Mouse (Mus musculus) spleen, postnatal 0 days (tissue): ENCODE data around the gene Pyroxd1. TPM values are rescaled to one million over a fixed set of nuclear protein-coding genes. Genes with fewer than 3 reads are reported as not detected.

Source experiments
- polyA plus RNA-seq: library from polyadenylated mRNA; unstranded; fragments of >200 nt; fragmentation: Nextera tagmentation; extraction: Ambion mirVana; gene quantifications from 2 replicates; pipeline ENCODE4 v1.2.1, GENCODE M21; 2015

The Pyroxd1 gene
- 9.2 and 9.4 TPM in 2 replicates for polyA plus RNA-seq

GRCm38 (mm10) chr6:142345440-142346038 is at the start of gene Pyroxd1:
TSS of gene Pyroxd1 (plus strand) at chr6:142345654.

GRCm38 (mm10) chr6:142298098-142298497 is 47.4 kb upstream of the Pyroxd1 start, which contains the start of gene Iapp:
TSS of gene Iapp (plus strand) at chr6:142298423.

GRCm38 (mm10) chr6:142322881-142323280 is 22.6 kb upstream of the Pyroxd1 start, which contains the start of gene Slco1a5:
TSS of gene Slco1a5 (minus strand) at chr6:142322981.

GRCm38 (mm10) chr6:142387011-142387754 is 41.7 kb downstream of the Pyroxd1 start, which contains the start of the genes Recql and Golt1b:
TSS of gene Recql (minus strand) at chr6:142387087.
TSS of gene Golt1b (plus strand) at chr6:142387221.

Other genes with a start within 250 kb of the Pyroxd1 start
- 0.33 TPM in 1 of 2 replicates, not detected in the other for gene Slco1a6, start 137.1 kb upstream of the Pyroxd1 start, polyA plus RNA-seq
- 1.0 and 1.9 TPM in 2 replicates for gene Iapp, start 47.2 kb upstream of the Pyroxd1 start, polyA plus RNA-seq
- gene Slco1a5, start 22.7 kb upstream of the Pyroxd1 start, polyA plus RNA-seq, result 0.06 TPM in 1 of 2 replicates, not detected in the other
- 18.5 and 21.2 TPM in 2 replicates for gene Recql, start 41.4 kb downstream of the Pyroxd1 start, polyA plus RNA-seq
- 44.5 and 47.2 TPM in 2 replicates for gene Golt1b, start 41.6 kb downstream of the Pyroxd1 start, polyA plus RNA-seq
- gene Spx, start 67.8 kb downstream of the Pyroxd1 start, polyA plus RNA-seq, result 0.29 and 0.30 TPM in 2 replicates
- not detected in 2 replicates for gene Gys2, start 127.5 kb downstream of the Pyroxd1 start, polyA plus RNA-seq
- gene Ldhb, start 162.3 kb downstream of the Pyroxd1 start, polyA plus RNA-seq, result 11.4 and 14.0 TPM in 2 replicates
- 10.4 and 12.3 TPM in 2 replicates for gene Kcnj8, start 226.0 kb downstream of the Pyroxd1 start, polyA plus RNA-seq